Mouse (Mus musculus) E14TG2a.4 (cell line): Measurements from ENCODE around the gene Prkce.

ENCODE experiments used
- H3K27me3 ChIP-seq: 2 replicates; pipeline ENCODE4 v1.6.1; 2014; ENCODE audit warnings: low read length, control low read depth; ENCODE audit not compliant: insufficient read depth
- H3K36me3 ChIP-seq: 2 replicates; pipeline ENCODE4 v1.6.1; 2014; ENCODE audit warnings: low read length, control low read depth; ENCODE audit not compliant: insufficient read depth
- H3K4me1 ChIP-seq: replicated peaks from 2 replicates; pipeline ENCODE4 v1.6.1; 2014; ENCODE audit warnings: low read depth, low read length, control low read depth
- H3K4me3 ChIP-seq: replicated peaks from 2 replicates; pipeline ENCODE4 v1.5.1; 2014; ENCODE audit warnings: mild to moderate bottlenecking, low read length
- H3K9me3 ChIP-seq: 2 replicates; pipeline ENCODE4 v1.6.1; 2014; ENCODE audit warnings: low read length, control low read depth
- CTCF ChIP-seq: conservative IDR thresholded peaks from 2 replicates; pipeline ENCODE4 v1.5.1; 2014; ENCODE audit warnings: low read length
- NANOG ChIP-seq: IDR thresholded peaks from 2 replicates; pipeline ENCODE4 v1.6.1; 2014; ENCODE audit warnings: borderline replicate concordance, low read length, mixed read lengths
- POU5F1 ChIP-seq: IDR thresholded peaks from 2 replicates; pipeline ENCODE4 v1.6.1; 2014; ENCODE audit warnings: low read length, borderline replicate concordance

Gene Prkce

GRCm38 (mm10) chr17:86435570-86435969 is 268.0 kb downstream of the Prkce start:
- TF ChIP-seq NANOG (no peak), CTCF (no peak), POU5F1 (no peak)
- Histone ChIP-seq H3K4me3 (no peak overlapping the region), H3K4me1 (peaks cover 16% of the 10 kb centered on the region), H3K27me3 (no peaks in the 10 kb centered on the region), H3K9me3 (peaks cover 27% of the 10 kb centered on the region), H3K36me3 (no peaks in the 10 kb centered on the region)

DNA sequence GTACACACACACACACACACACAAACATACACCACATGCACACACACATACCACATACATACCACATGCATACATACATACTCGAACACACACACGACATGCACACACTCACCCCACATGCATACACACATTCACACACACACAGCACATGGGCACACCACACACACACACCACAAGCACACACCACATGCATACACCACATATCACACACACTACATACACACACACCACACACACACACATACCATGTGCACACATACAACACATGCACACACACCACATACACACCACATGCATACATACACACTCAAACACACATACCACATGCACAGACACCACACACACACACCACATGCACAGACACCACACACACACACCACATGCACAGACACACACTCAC is 268.4 kb downstream of the Prkce start:
- peaks cover 16% of the 10 kb centered on the region for H3K4me1 ChIP-seq
- no peak for TF ChIP-seq NANOG
- TF ChIP-seq POU5F1 = no peak
- TF ChIP-seq CTCF = no peak
- peaks cover 23% of the 10 kb centered on the region for H3K9me3 ChIP-seq
- H3K27me3 ChIP-seq = no peaks in the 10 kb centered on the region
- H3K36me3 ChIP-seq = no peaks in the 10 kb centered on the region
- no peak overlapping the region for H3K4me3 ChIP-seq

GRCm38 (mm10) chr17:86436583-86437370 is 269.2 kb downstream of the Prkce start:
- Histone ChIP-seq H3K4me3 (no peak overlapping the region), H3K4me1 (peaks cover 16% of the 10 kb centered on the region), H3K36me3 (no peaks in the 10 kb centered on the region), H3K27me3 (no peaks in the 10 kb centered on the region), H3K9me3 (peaks cover 15% of the 10 kb centered on the region)
- TF ChIP-seq NANOG (no peak), POU5F1 (no peak), CTCF (no peak)

GRCm38 (mm10) chr17:86437516-86438277 is 270.1 kb downstream of the Prkce start:
- TF ChIP-seq NANOG (no peak), POU5F1 (no peak), CTCF (no peak)
- peaks cover 16% of the 10 kb centered on the region for H3K4me1 ChIP-seq
- no peaks in the 10 kb centered on the region for H3K27me3 ChIP-seq
- H3K9me3 ChIP-seq = peaks cover 7% of the 10 kb centered on the region
- no peak overlapping the region for H3K4me3 ChIP-seq
- no peaks in the 10 kb centered on the region for H3K36me3 ChIP-seq

GRCm38 (mm10) chr17:86438278-86438661 is 270.7 kb downstream of the Prkce start:
- Histone ChIP-seq H3K27me3 (no peaks in the 10 kb centered on the region), H3K4me1 (peaks cover 16% of the 10 kb centered on the region), H3K9me3 (peaks cover 1% of the 10 kb centered on the region; the same call in 1 of the 2 replicates), H3K4me3 (no peak overlapping the region), H3K36me3 (no peaks in the 10 kb centered on the region)
- no peak for TF ChIP-seq CTCF
- no peak for TF ChIP-seq POU5F1
- TF ChIP-seq NANOG = no peak

- Histone ChIP-seq H3K4me3 (no peak overlapping the region), H3K9me3 (no peaks in the 10 kb centered on the region), H3K27me3 (no peaks in the 10 kb centered on the region), H3K4me1 (peaks cover 16% of the 10 kb centered on the region), H3K36me3 (no peaks in the 10 kb centered on the region)
- no peak for TF ChIP-seq NANOG
- TF ChIP-seq POU5F1 = no peak
- no peak for TF ChIP-seq CTCF
These were observed 271.2 kb downstream of the Prkce start for GRCm38 (mm10) chr17:86438763-86439162.

GRCm38 (mm10) chr17:86441098-86441497 is 273.5 kb downstream of the Prkce start:
- no peak for TF ChIP-seq NANOG
- no peak for TF ChIP-seq POU5F1
- TF ChIP-seq CTCF = no peak
- H3K36me3 ChIP-seq = no peaks in the 10 kb centered on the region
- no peak overlapping the region for H3K4me3 ChIP-seq
- peaks cover 13% of the 10 kb centered on the region for H3K4me1 ChIP-seq
- no peaks in the 10 kb centered on the region for H3K9me3 ChIP-seq
- no peaks in the 10 kb centered on the region for H3K27me3 ChIP-seq

GRCm38 (mm10) chr17:86443886-86444285 is 276.3 kb downstream of the Prkce start:
- no peaks in the 10 kb centered on the region for H3K27me3 ChIP-seq
- TF ChIP-seq NANOG = no peak
- no peak for TF ChIP-seq POU5F1
- TF ChIP-seq CTCF = no peak
- H3K4me1 ChIP-seq = peaks cover 6% of the 10 kb centered on the region
- H3K4me3 ChIP-seq = no peak overlapping the region
- H3K9me3 ChIP-seq = peaks cover 22% of the 10 kb centered on the region
- no peaks in the 10 kb centered on the region for H3K36me3 ChIP-seq
